Mouse (Mus musculus) CH12.LX (cell line): ENCODE data around the gene Ech1.

Experiments
- CTCF ChIP-seq, 2 experiments: IDR thresholded peaks in 1 of 2; conservative IDR thresholded peaks in 1 of 2; 2 replicates each; pipeline ENCODE4 v1.5.1; 2011 to 2012; ENCODE audit warnings: low read depth in 2 of 2, low read length in 2 of 2, improper control_type of control experiment in 1 of 2, inconsistent platforms in 1 of 2, mild to moderate bottlenecking in 1 of 2, moderate library complexity in 1 of 2
- GABPA ChIP-seq: IDR thresholded peaks from 2 replicates; pipeline ENCODE4 v1.6.1; 2012; ENCODE audit warnings: low read depth, low read length, improper control_type of control experiment, inconsistent platforms; ENCODE audit not compliant: insufficient replicate concordance
- POLR2A ChIP-seq: IDR thresholded peaks from 2 replicates; pipeline ENCODE4 v1.6.1; 2011; ENCODE audit warnings: low read depth, mild to moderate bottlenecking, improper control_type of control experiment, low read length
- UBTF ChIP-seq: IDR thresholded peaks from 2 replicates; pipeline ENCODE4 v1.6.1; 2012; ENCODE audit warnings: low read depth, mild to moderate bottlenecking, inconsistent platforms, low read length, improper control_type of control experiment, moderate library complexity

DNA sequence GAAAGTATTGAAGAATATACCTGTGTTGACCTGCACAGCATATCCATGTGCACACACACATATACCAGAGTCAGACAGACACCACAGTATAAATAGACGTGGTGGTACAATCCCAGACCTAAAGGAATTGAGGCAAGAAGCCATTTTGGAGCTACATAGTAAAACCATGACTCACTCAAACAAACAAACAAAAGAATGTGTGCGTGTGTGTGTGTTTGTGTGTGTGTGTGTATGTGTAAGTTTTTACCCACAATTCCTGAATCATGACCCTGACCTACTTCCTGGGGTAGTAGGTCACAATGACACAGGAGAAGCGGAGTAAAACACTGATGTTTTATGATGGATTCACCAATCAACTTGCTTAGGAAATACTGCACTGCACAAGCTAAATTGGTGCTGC lies 23.6 kb upstream of the Ech1 start:
- TF ChIP-seq CTCF (conservative IDR thresholded peaks at IDR 0.05 in 1 of 2, IDR thresholded peaks at IDR 0.05 in 1 of 2; ENCODE audit: low read depth in 2 of 2, low read length in 2 of 2) (no peak), POLR2A (no peak), UBTF (no peak), GABPA (no peak)
